Mouse (Mus musculus) heart, embryonic 12.5 days (tissue): ENCODE data around the gene Gucy2c. TPM values are rescaled to one million over a fixed set of nuclear protein-coding genes. Genes with fewer than 3 reads are reported as not detected.

ENCODE experiments used
- ATAC-seq: fragments of 200-750 bp; cut with Nextera tagmentation; 2 replicates; pipeline ENCODE4 v1.8.0; 2017; ENCODE audit warnings: moderate TSS enrichment, moderate library complexity; ENCODE audit not compliant: insufficient number of reproducible peaks, low FRiP score
- H3K27ac ChIP-seq: fragments of 300-500 bp; sonication (generic); 2 replicates; pipeline ENCODE4 v1.5.1; 2016; ENCODE audit warnings: mild to moderate bottlenecking, moderate library complexity; ENCODE audit not compliant: poor library complexity, severe bottlenecking
- H3K27me3 ChIP-seq: fragments of 300-500 bp; sonication (generic); replicated peaks from 2 replicates; pipeline ENCODE4 v1.6.1; 2016; ENCODE audit warnings: mild to moderate bottlenecking, moderate library complexity
- H3K36me3 ChIP-seq: fragments of 300-500 bp; sonication (generic); 2 replicates; pipeline ENCODE4 v1.6.1; 2016; ENCODE audit warnings: mild to moderate bottlenecking, moderate library complexity
- H3K4me1 ChIP-seq: fragments of 300-500 bp; sonication (generic); replicated peaks from 2 replicates; pipeline ENCODE4 v1.6.1; 2016; ENCODE audit warnings: mild to moderate bottlenecking
- H3K4me2 ChIP-seq: fragments of 300-500 bp; sonication (generic); 2 replicates; pipeline ENCODE4 v1.6.1; 2016; ENCODE audit warnings: mild to moderate bottlenecking, moderate library complexity
- H3K4me3 ChIP-seq: fragments of 300-500 bp; sonication (generic); 2 replicates; pipeline ENCODE4 v1.5.1; 2016; ENCODE audit warnings: mild to moderate bottlenecking
- H3K9ac ChIP-seq: fragments of 300-500 bp; sonication (generic); 2 replicates; pipeline ENCODE4 v1.6.1; 2016; ENCODE audit warnings: mild to moderate bottlenecking, moderate library complexity
- H3K9me3 ChIP-seq: fragments of 300-500 bp; sonication (generic); replicated peaks from 2 replicates; pipeline ENCODE4 v1.6.1; 2016; ENCODE audit warnings: mild to moderate bottlenecking, moderate library complexity
- WGBS: fragments of 180-500 bp; shearing (Covaris S2); methylation state at CpG from one replicate; pipeline ENCODE4 v1.1.7; 2016; 5-methylcytosine and 5-hydroxymethylcytosine counted together
- polyA plus RNA-seq: library from polyadenylated mRNA; unstranded; fragments of >200 nt; fragmentation: Nextera tagmentation; extraction: Ambion mirVana; gene quantifications from 2 replicates; pipeline ENCODE4 v1.2.1, GENCODE M21; 2016

Gucy2c gene
- polyA plus RNA-seq, 1 experiment from 2014 or later = not detected

DNA sequence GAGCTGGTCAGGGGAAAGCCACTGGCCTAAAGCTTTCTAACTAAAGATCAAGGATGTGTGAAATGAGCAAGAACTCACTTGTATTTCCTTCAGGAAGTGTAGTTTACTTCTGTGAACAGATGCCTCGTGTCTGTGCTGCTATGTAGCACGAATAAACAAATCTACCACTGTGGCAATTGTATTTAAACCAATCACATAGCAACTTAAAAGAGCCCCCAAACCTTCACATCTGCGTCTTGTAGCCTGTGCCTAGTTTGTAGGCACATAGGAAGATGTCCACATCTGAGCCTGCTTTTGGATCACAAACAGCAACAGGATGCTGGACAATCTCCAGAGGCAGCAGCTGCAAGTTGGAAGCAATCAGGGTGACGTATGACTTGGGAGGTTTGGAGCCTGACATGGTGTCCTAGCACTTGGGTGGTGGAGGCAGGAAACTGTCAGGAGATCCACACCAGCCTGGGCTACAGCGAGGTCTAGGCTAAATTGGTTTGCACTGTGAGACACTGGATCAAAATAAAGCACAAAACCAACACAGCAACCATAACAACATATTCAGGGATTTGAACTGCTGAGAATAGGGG is 7.9 kb upstream of the Gucy2c start:
- Histone ChIP-seq H3K9me3 (no peaks in the 10 kb centered on the region), H3K4me3 (no peak overlapping the region), H3K4me2 (no peak overlapping the region), H3K4me1 (peaks cover 10% of the 10 kb centered on the region), H3K27ac (no peak overlapping the region), H3K27me3 (no peaks in the 10 kb centered on the region), H3K36me3 (no peaks in the 10 kb centered on the region), H3K9ac (no peak overlapping the region)
- no peak for ATAC-seq
- 60% methylated on average over 5 of the region's 5 CpGs for WGBS

GRCm38 (mm10) chr6:136782761-136783160 is 1.2 kb upstream of the Gucy2c start:
- H3K27me3 ChIP-seq = no peaks in the 10 kb centered on the region; the same call in 1 of the 2 replicates
- WGBS = 82% methylated on average over 9 of the region's 9 CpGs

GRCm38 (mm10) chr6:136782146-136782545 is 581 bp upstream of the Gucy2c start:
- H3K9me3 ChIP-seq = 0 out of 2 replicates have a peak, but pooled peaks cover 3% of the 10 kb centered on the region
- no peak overlapping the region for H3K9ac ChIP-seq
- 82% methylated on average over 12 of the region's 12 CpGs for WGBS
- ATAC-seq = no peak
- H3K4me2 ChIP-seq = no peak overlapping the region
- no peak overlapping the region for H3K27ac ChIP-seq
- H3K4me1 ChIP-seq = no peaks in the 10 kb centered on the region
- no peaks in the 10 kb centered on the region; the same call in 1 of the 2 replicates for H3K27me3 ChIP-seq
- no peaks in the 10 kb centered on the region for H3K36me3 ChIP-seq
- no peak overlapping the region for H3K4me3 ChIP-seq

More at GRCm38 (mm10) chr6:136782761-136783160, 1.2 kb upstream of the Gucy2c start:
- no peak overlapping the region for H3K4me3 ChIP-seq
- no peak overlapping the region for H3K27ac ChIP-seq
- H3K9me3 ChIP-seq = 0 out of 2 replicates have a peak, but pooled peaks cover 3% of the 10 kb centered on the region
- H3K4me2 ChIP-seq = no peak overlapping the region
- H3K9ac ChIP-seq = no peak overlapping the region
- H3K36me3 ChIP-seq = no peaks in the 10 kb centered on the region
- no peaks in the 10 kb centered on the region for H3K4me1 ChIP-seq
- ATAC-seq = no peak

DNA sequence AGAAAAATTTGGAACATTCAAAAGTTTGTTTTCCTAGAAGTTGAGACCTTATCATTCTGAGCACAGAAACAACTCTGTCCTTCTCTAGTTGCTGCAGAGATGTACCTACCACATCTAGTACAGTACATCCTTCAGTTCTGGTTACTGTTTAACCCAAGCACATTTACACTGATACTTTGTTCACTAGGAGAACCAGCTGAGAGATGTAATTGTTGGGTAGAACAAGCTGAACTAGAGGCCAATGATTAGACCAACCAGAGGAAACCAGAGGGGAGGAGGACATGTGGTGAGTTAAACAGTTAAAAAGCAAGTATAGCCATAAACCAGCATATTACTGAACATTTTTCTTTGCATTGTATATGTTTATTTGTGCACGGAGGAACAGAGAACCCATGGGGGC is 5.2 kb downstream of the Gucy2c start:
- Histone ChIP-seq H3K4me1 (no peaks in the 10 kb centered on the region), H3K4me3 (no peak overlapping the region), H3K9me3 (0 out of 2 replicates have a peak, but pooled peaks cover 3% of the 10 kb centered on the region), H3K36me3 (no peaks in the 10 kb centered on the region), H3K27me3 (no peaks in the 10 kb centered on the region; the same call in 1 of the 2 replicates), H3K27ac (no peak overlapping the region), H3K4me2 (no peak overlapping the region), H3K9ac (no peak overlapping the region)
- 80% methylated on average over 1 of the region's 1 CpGs for WGBS
- ATAC-seq = no peak

GRCm38 (mm10) chr6:136769859-136770258 is 11.7 kb downstream of the Gucy2c start:
- no peak overlapping the region for H3K27ac ChIP-seq
- 75% methylated on average over 7 of the region's 7 CpGs for WGBS
- no peaks in the 10 kb centered on the region for H3K36me3 ChIP-seq
- H3K9ac ChIP-seq = no peak overlapping the region
- no peaks in the 10 kb centered on the region for H3K27me3 ChIP-seq
- no peaks in the 10 kb centered on the region for H3K4me1 ChIP-seq
- no peak overlapping the region for H3K4me3 ChIP-seq
- no peak for ATAC-seq
- H3K4me2 ChIP-seq = no peak overlapping the region
- no peaks in the 10 kb centered on the region for H3K9me3 ChIP-seq

DNA sequence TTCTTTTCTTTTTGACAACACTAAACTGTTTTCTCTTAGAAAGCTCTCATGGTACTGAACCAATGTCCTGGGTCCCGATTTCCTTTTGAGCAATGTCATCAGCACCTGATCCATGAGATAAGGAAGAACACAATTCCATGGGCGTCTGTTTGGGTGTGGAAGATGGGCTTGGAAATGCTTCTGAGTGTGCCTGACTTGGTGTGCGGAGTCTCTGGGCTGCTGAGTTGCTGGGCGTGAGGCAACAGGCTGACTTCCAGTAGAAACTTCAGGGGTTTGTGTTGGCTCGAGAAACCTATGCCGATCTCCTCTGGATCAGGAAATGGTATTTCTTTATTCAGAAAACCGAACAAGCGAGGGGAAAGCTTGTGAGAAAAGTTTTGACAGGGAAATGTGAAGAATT is 12.4 kb downstream of the Gucy2c start:
- ATAC-seq = no peak
- Histone ChIP-seq H3K4me1 (peaks cover 3% of the 10 kb centered on the region; the same call in 1 of the 2 replicates), H3K9me3 (no peaks in the 10 kb centered on the region), H3K27me3 (no peaks in the 10 kb centered on the region), H3K36me3 (no peaks in the 10 kb centered on the region), H3K4me3 (no peak overlapping the region), H3K4me2 (no peak overlapping the region), H3K27ac (no peak overlapping the region), H3K9ac (no peak overlapping the region)
- WGBS = 76% methylated on average over 8 of the region's 8 CpGs

DNA sequence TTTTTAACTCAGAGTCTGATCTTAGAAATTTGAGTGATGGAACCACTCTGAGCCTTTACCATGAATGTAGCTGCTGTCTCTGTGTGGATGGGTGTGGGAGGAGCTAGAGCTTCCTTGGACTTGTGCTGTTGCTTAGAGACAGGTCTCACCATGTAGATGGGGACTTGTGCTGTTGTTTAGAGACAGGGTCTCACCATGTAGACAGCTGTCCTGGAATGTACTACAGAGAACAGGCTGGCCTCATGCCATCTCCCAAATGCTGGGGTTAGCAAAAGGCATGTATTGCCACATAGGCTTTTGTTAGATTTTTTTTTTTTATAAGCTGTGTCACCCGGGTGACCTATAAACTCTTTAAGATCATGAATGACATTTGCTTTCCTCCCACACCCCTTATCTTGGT is 17.7 kb downstream of the Gucy2c start:
- Histone ChIP-seq H3K36me3 (no peaks in the 10 kb centered on the region), H3K27me3 (no peaks in the 10 kb centered on the region), H3K4me2 (0 out of 2 replicates have a peak overlapping the region, but pooled peaks have one; percentile 22), H3K9ac (no peak overlapping the region), H3K9me3 (no peaks in the 10 kb centered on the region), H3K4me3 (no peak overlapping the region), H3K4me1 (peaks cover 12% of the 10 kb centered on the region), H3K27ac (no peak overlapping the region; the same call in 1 of the 2 replicates)
- WGBS = 11% methylated on average over 1 of the region's 1 CpGs
- ATAC-seq = 0 out of 2 replicates have a peak, but pooled peaks have one; percentile 42

- no peaks in the 10 kb centered on the region for H3K9me3 ChIP-seq
- WGBS = 84% methylated on average over 11 of the region's 11 CpGs
- no peak overlapping the region for H3K4me2 ChIP-seq
- no peaks in the 10 kb centered on the region for H3K4me1 ChIP-seq
- no peak overlapping the region for H3K27ac ChIP-seq
- H3K36me3 ChIP-seq = no peaks in the 10 kb centered on the region
- no peak for ATAC-seq
- no peak overlapping the region for H3K9ac ChIP-seq
- H3K4me3 ChIP-seq = no peak overlapping the region
- H3K27me3 ChIP-seq = no peaks in the 10 kb centered on the region
Measured at GRCm38 (mm10) chr6:136750567-136750966, 31.0 kb downstream of the Gucy2c start.

- Histone ChIP-seq H3K36me3 (no peaks in the 10 kb centered on the region), H3K4me1 (no peaks in the 10 kb centered on the region), H3K27ac (no peak overlapping the region), H3K9me3 (no peaks in the 10 kb centered on the region), H3K4me2 (no peak overlapping the region), H3K9ac (no peak overlapping the region), H3K4me3 (no peak overlapping the region), H3K27me3 (no peaks in the 10 kb centered on the region)
- ATAC-seq = no peak
- 62% methylated on average over 5 of the region's 5 CpGs for WGBS
Measured at GRCm38 (mm10) chr6:136745586-136745985, 36.0 kb downstream of the Gucy2c start.

DNA sequence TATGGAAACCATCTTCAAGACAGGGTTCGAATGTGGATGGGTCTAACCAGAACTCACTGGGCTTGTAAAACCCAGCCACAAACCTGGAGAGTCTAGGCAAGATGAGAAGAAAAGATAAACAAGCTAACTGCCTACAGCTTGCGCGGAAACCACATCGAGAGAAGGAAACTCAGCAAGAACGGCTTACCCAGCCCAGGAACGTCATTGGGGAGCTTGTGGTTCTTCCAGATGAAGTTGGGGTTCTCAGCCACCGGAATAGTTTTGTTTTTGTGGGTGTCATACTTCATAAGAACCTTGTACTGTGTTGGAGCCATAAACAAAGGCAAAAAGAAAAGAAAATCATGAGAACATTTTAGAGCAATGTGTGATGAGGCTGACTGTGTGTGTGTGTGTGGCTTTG is 37.8 kb downstream of the Gucy2c start:
- H3K4me2 ChIP-seq = no peak overlapping the region
- WGBS = 70% methylated on average over 7 of the region's 7 CpGs
- H3K27me3 ChIP-seq = no peaks in the 10 kb centered on the region
- no peak overlapping the region for H3K27ac ChIP-seq
- no peaks in the 10 kb centered on the region for H3K9me3 ChIP-seq
- ATAC-seq = no peak
- no peaks in the 10 kb centered on the region for H3K4me1 ChIP-seq
- H3K36me3 ChIP-seq = no peaks in the 10 kb centered on the region
- H3K4me3 ChIP-seq = no peak overlapping the region
- no peak overlapping the region for H3K9ac ChIP-seq

- Histone ChIP-seq H3K9ac (no peak overlapping the region), H3K27ac (no peak overlapping the region), H3K9me3 (no peaks in the 10 kb centered on the region), H3K27me3 (no peaks in the 10 kb centered on the region), H3K4me3 (no peak overlapping the region), H3K36me3 (no peaks in the 10 kb centered on the region), H3K4me2 (no peak overlapping the region), H3K4me1 (no peaks in the 10 kb centered on the region)
- 0 out of 2 replicates have a peak, but pooled peaks have one; percentile 67 for ATAC-seq
- 39% methylated on average over 10 of the region's 10 CpGs for WGBS
Measured at GRCm38 (mm10) chr6:136742352-136743118, 39.0 kb downstream of the Gucy2c start.
